Mouse (Mus musculus): ENCODE results near the gene B3galnt1. TPM values are rescaled to one million over a fixed set of nuclear protein-coding genes. Genes with fewer than 3 reads are reported as not detected.

Gene B3galnt1
- polyA plus RNA-seq (2012; rRNA removed): 4.7 and 5.4 TPM in 2 replicates

DNA sequence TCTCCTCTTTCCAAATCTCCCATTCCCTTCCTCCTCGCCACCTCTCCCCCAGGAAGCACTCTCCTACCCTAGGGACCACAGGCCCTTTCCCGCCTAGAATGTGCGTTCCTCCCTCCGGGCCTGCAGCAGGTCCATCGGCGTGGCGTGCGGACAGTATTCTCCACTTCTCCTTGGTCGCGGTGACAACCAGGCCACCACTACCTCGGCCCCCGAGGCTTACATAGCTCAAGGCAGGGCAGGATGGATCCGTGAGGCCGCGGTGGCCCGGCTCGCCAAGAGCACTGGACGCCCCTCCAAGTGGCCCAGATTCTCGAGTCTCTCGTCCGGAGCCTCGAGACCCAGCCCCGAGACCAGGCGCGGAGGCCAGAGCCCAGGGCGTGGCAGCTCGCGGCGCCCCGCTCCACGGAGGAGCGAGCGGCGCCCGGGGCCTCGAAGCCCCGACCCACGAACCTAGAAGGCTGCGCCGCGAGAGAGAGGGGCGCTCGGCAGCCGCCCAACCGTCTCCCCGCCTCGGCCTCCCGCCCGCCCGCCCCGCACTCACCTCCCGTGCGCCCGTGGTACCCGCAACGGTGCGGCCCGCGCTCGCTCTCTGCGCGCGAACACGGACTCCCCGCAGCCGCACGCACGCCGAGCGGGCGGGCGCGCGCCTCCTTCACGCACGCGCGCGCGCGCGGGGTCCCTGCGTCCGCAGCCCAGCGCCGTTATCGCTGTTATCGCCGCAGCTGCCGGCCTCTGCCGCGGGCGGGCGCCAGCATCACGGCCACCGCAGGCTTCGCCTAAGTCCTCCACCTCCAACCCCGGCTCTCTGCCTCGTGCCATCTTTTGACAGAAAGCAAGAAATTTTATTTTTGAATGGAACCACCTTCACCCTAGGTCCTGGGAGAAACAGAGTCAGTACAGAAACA, at the start of gene B3galnt1:
Gene B3galnt1 (minus strand): TSS at position 700 of the 905 bp plus-strand sequence.
- WGBS: 2% methylated on average over 97 of the region's 99 CpGs
- H3K4me1 ChIP-seq (ENCODE audit: control insufficient read depth, insufficient read depth, low read length): no peaks in the 10 kb centered on the region; the same call in 1 of the 2 replicates
- TF ChIP-seq CTCF (IDR thresholded peaks at IDR 0.05; ENCODE audit: insufficient read depth, low read length) (no peak), POLR2A (IDR thresholded peaks at IDR 0.05; ENCODE audit: borderline replicate concordance, extremely low read depth, low read depth, low read length) (no peak)
- peak within 1 kb of the TSS; percentile 48 for H3K4me3 ChIP-seq (replicated peaks; ENCODE audit: extremely low read depth, low read depth, low read length)
- peak; percentile 40 for DNase-seq

GRCm38 (mm10) chr3:69634521-69634920, 35.8 kb upstream of the B3galnt1 start:
- 84% methylated on average over 3 of the region's 3 CpGs for WGBS
- DNase-seq: no peak
- no peak overlapping the region for H3K4me3 ChIP-seq (replicated peaks; ENCODE audit: extremely low read depth, low read depth, low read length)
- peaks cover 4% of the 10 kb centered on the region; the same call in 1 of the 2 replicates for H3K4me1 ChIP-seq (ENCODE audit: control insufficient read depth, insufficient read depth, low read length)
- TF ChIP-seq POLR2A (IDR thresholded peaks at IDR 0.05; ENCODE audit: borderline replicate concordance, extremely low read depth, low read depth, low read length): no peak
- no peak for TF ChIP-seq CTCF (IDR thresholded peaks at IDR 0.05; ENCODE audit: insufficient read depth, low read length)

GRCm38 (mm10) chr3:69633706-69634420, 35.1 kb upstream of the B3galnt1 start:
- Histone ChIP-seq H3K4me1 (ENCODE audit: control insufficient read depth, insufficient read depth, low read length) (peaks cover 4% of the 10 kb centered on the region; the same call in 1 of the 2 replicates), H3K4me3 (replicated peaks; ENCODE audit: extremely low read depth, low read depth, low read length) (no peak overlapping the region)
- TF ChIP-seq CTCF (IDR thresholded peaks at IDR 0.05; ENCODE audit: insufficient read depth, low read length): no peak
- no peak for DNase-seq
- 61% methylated on average over 12 of the region's 12 CpGs for WGBS

- 67% methylated on average over 11 of the region's 11 CpGs for WGBS
- no peaks in the 10 kb centered on the region for H3K4me1 ChIP-seq (ENCODE audit: control insufficient read depth, insufficient read depth, low read length)
- H3K4me3 ChIP-seq (replicated peaks; ENCODE audit: extremely low read depth, low read depth, low read length): no peak overlapping the region
- TF ChIP-seq POLR2A (IDR thresholded peaks at IDR 0.05; ENCODE audit: borderline replicate concordance, extremely low read depth, low read depth, low read length) (no peak), CTCF (IDR thresholded peaks at IDR 0.05; ENCODE audit: insufficient read depth, low read length) (no peak)
- DNase-seq: no peak
Observed at GRCm38 (mm10) chr3:69626963-69627590, 28.3 kb upstream of the B3galnt1 start.

DNA sequence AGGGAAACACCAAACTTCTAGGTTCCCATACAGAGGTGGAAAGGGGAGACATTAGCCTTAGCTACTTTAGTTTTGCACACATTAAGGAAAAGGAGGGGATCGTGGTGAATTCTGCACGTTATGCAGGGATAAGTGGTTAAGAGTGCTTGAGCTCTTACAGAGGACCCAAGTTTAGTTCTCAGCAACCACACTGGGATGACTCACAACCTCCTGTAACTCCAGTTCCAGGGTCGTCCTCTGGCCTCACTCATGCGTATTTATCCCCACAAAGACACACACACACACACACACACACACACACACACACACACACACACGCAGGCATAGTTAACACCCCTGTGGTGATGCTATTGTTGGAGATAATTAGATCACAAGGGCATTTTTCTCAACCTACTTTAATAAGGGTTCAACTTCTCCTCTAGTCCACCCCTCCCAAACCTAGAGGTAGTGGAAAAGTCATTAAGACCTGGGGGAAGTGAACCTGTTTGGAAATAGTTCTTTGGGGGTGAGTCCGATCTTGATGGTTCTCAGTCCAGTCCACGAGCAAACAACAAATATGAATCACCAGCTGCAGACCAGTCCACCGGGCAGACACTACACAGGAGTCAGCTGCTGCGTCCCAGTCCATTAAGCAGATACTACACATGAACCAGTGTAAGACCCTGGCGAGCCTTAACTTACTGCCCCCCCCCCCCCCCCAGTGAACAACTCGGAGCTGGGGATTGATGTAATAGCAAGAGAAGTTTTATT, 27.6 kb upstream of the B3galnt1 start:
- no peak for TF ChIP-seq CTCF (IDR thresholded peaks at IDR 0.05; ENCODE audit: insufficient read depth, low read length)
- TF ChIP-seq POLR2A (IDR thresholded peaks at IDR 0.05; ENCODE audit: borderline replicate concordance, extremely low read depth, low read depth, low read length): no peak
- H3K4me3 ChIP-seq (replicated peaks; ENCODE audit: extremely low read depth, low read depth, low read length): no peak overlapping the region
- H3K4me1 ChIP-seq (ENCODE audit: control insufficient read depth, insufficient read depth, low read length): no peaks in the 10 kb centered on the region
- 78% methylated on average over 11 of the region's 11 CpGs for WGBS
- DNase-seq: no peak

- Histone ChIP-seq H3K4me3 (replicated peaks; ENCODE audit: extremely low read depth, low read depth, low read length) (no peak overlapping the region), H3K4me1 (ENCODE audit: control insufficient read depth, insufficient read depth, low read length) (no peaks in the 10 kb centered on the region)
- TF ChIP-seq CTCF (IDR thresholded peaks at IDR 0.05; ENCODE audit: insufficient read depth, low read length): no peak
- DNase-seq: peak; percentile 39
- 42% methylated on average over 2 of the region's 2 CpGs for WGBS
Observed at GRCm38 (mm10) chr3:69624182-69624581, 25.4 kb upstream of the B3galnt1 start.

DNA sequence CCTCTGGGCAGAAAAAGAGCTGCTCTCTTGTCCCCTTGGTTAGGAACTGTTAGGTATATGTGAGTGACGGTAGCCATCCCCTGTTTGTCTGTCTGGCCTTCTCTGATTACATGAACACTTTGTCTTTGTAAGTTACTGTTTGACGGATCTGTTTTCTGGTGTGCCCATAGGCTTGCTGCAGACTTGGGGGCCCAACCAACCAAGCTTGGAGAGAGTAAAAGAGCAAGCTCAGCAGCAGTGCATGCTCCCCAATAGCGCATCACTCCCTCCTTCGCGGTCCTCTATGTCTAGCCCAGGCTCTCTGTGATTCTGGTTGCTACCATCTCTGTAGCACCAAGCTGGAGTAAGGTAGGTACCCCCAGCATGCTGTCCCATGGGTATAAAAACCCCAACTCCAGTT, 9.1 kb upstream of the B3galnt1 start:
- TF ChIP-seq CTCF (IDR thresholded peaks at IDR 0.05; ENCODE audit: insufficient read depth, low read length) (no peak), POLR2A (IDR thresholded peaks at IDR 0.05; ENCODE audit: borderline replicate concordance, extremely low read depth, low read depth, low read length) (no peak)
- H3K4me3 ChIP-seq (replicated peaks; ENCODE audit: extremely low read depth, low read depth, low read length): no peak overlapping the region
- WGBS: 93% methylated on average over 5 of the region's 5 CpGs
- H3K4me1 ChIP-seq (ENCODE audit: control insufficient read depth, insufficient read depth, low read length): no peaks in the 10 kb centered on the region
- DNase-seq: no peak

DNA sequence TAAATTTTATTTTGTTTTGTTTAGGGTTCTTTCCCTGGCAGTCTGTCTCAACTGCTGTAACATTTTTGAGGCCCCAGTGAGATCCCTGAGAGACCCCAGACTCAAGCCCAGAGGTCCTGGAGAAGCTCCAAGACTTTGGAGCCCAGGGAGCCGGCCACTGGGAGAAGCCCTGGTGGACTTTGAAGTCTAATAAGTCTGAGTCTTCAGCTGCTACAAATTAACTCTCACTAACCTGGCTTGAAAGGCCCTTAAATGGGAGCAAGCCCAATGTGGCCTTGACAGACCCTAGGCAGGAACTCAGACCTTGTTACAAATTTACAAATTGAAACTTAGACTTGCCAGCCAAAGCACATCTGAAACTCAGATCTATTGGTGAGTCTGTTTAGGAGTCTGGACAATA, 8.7 kb upstream of the B3galnt1 start:
- no peak overlapping the region for H3K4me3 ChIP-seq (replicated peaks; ENCODE audit: extremely low read depth, low read depth, low read length)
- H3K4me1 ChIP-seq (ENCODE audit: control insufficient read depth, insufficient read depth, low read length): no peaks in the 10 kb centered on the region
- 48% methylated on average over 1 of the region's 1 CpGs for WGBS
- no peak for DNase-seq
- TF ChIP-seq CTCF (IDR thresholded peaks at IDR 0.05; ENCODE audit: insufficient read depth, low read length): no peak
- no peak for TF ChIP-seq POLR2A (IDR thresholded peaks at IDR 0.05; ENCODE audit: borderline replicate concordance, extremely low read depth, low read depth, low read length)

- H3K4me3 ChIP-seq (replicated peaks; ENCODE audit: extremely low read depth, low read depth, low read length): no peak overlapping the region
- no peak for TF ChIP-seq POLR2A (IDR thresholded peaks at IDR 0.05; ENCODE audit: borderline replicate concordance, extremely low read depth, low read depth, low read length)
- no peak for TF ChIP-seq CTCF (IDR thresholded peaks at IDR 0.05; ENCODE audit: insufficient read depth, low read length)
- WGBS: 56% methylated on average over 1 of the region's 1 CpGs
- no peaks in the 10 kb centered on the region for H3K4me1 ChIP-seq (ENCODE audit: control insufficient read depth, insufficient read depth, low read length)
- no peak for DNase-seq
Observed at GRCm38 (mm10) chr3:69606923-69607322, 8.2 kb upstream of the B3galnt1 start.
